Mouse (Mus musculus) lung, postnatal 14 days (tissue): Measurements from ENCODE around the gene Alg13.

ENCODE experiments used
- DNase-seq: peaks from one replicate; pipeline ENCODE4 v3.0.0; 2021

The Alg13 gene

GRCm38 (mm10) chrX:144317548-144318163 is at the start of gene Alg13:
TSS of gene Alg13 (plus strand) at chrX:144317804.
- peak; percentile 81 for DNase-seq

GRCm38 (mm10) chrX:144268606-144269005 is 49.0 kb upstream of the Alg13 start:
- no peak for DNase-seq

GRCm38 (mm10) chrX:144301476-144301875 is 16.1 kb upstream of the Alg13 start:
- no peak for DNase-seq

GRCm38 (mm10) chrX:144305659-144306058 is 11.9 kb upstream of the Alg13 start:
- no peak for DNase-seq

- no peak for DNase-seq
These were observed 3.6 kb upstream of the Alg13 start for GRCm38 (mm10) chrX:144314041-144314440.

- DNase-seq = no peak
These were observed 2.6 kb upstream of the Alg13 start for GRCm38 (mm10) chrX:144315028-144315427.

GRCm38 (mm10) chrX:144316004-144316403 is 1.6 kb upstream of the Alg13 start:
- no peak for DNase-seq

GRCm38 (mm10) chrX:144318164-144318979 is 768 bp downstream of the Alg13 start:
- DNase-seq = no peak

- no peak for DNase-seq
These were observed 1.8 kb downstream of the Alg13 start for GRCm38 (mm10) chrX:144319366-144319765.

- DNase-seq = no peak
These were observed 7.8 kb downstream of the Alg13 start for GRCm38 (mm10) chrX:144325375-144325774.

- DNase-seq = no peak
These were observed 17.9 kb downstream of the Alg13 start for GRCm38 (mm10) chrX:144335332-144336015.

GRCm38 (mm10) chrX:144337938-144338337 is 20.3 kb downstream of the Alg13 start:
- DNase-seq = no peak

GRCm38 (mm10) chrX:144338355-144338754 is 20.8 kb downstream of the Alg13 start:
- no peak for DNase-seq

- no peak for DNase-seq
These were observed 56.6 kb downstream of the Alg13 start for GRCm38 (mm10) chrX:144374196-144374595.

GRCm38 (mm10) chrX:144403526-144403925 is 85.9 kb downstream of the Alg13 start:
- peak; percentile 15 for DNase-seq

- no peak for DNase-seq
These were observed 90.4 kb downstream of the Alg13 start for GRCm38 (mm10) chrX:144408036-144408435.

GRCm38 (mm10) chrX:144420259-144420658 is 102.7 kb downstream of the Alg13 start:
- no peak for DNase-seq

- no peak for DNase-seq
These were observed 103.5 kb downstream of the Alg13 start for GRCm38 (mm10) chrX:144421091-144421490.

- DNase-seq = no peak
These were observed 106.2 kb downstream of the Alg13 start for GRCm38 (mm10) chrX:144423848-144424247.
